Mouse (Mus musculus): ENCODE data around the gene Mta1.

Gene Mta1

GRCm38 (mm10) chr12:113098530-113099151 lies 563 bp downstream of the Mta1 start:
- peak; percentile 13 to 58 for DNase-seq

GRCm38 (mm10) chr12:113099470-113100237 lies 1.6 kb downstream of the Mta1 start:
- no peak for DNase-seq

GRCm38 (mm10) chr12:113100448-113101076 lies 2.5 kb downstream of the Mta1 start:
- DNase-seq = peak in 1 of 2 experiments; percentile 41

- DNase-seq = no peak
Observed at GRCm38 (mm10) chr12:113101251-113101960, 3.3 kb downstream of the Mta1 start.

GRCm38 (mm10) chr12:113102461-113102860 lies 4.4 kb downstream of the Mta1 start:
- peak; percentile 71 to 73 for DNase-seq

GRCm38 (mm10) chr12:113103846-113104451 lies 5.9 kb downstream of the Mta1 start:
- DNase-seq = peak in 1 of 2 experiments; percentile 39

- DNase-seq = no peak
Observed at GRCm38 (mm10) chr12:113106386-113106785, 8.3 kb downstream of the Mta1 start.

GRCm38 (mm10) chr12:113107431-113108124 lies 9.5 kb downstream of the Mta1 start:
- no peak for DNase-seq

GRCm38 (mm10) chr12:113108528-113109283 lies 10.6 kb downstream of the Mta1 start:
- no peak for DNase-seq

- DNase-seq = no peak
Observed at GRCm38 (mm10) chr12:113109801-113110200, 11.7 kb downstream of the Mta1 start.

- DNase-seq = no peak
Observed at GRCm38 (mm10) chr12:113114141-113114540, 16.1 kb downstream of the Mta1 start.

- DNase-seq = no peak
Observed at GRCm38 (mm10) chr12:113114856-113115538, 16.9 kb downstream of the Mta1 start.

- peak; percentile 76 to 90 for DNase-seq
Observed at GRCm38 (mm10) chr12:113119516-113120410, 21.7 kb downstream of the Mta1 start.

GRCm38 (mm10) chr12:113124726-113125125 lies 26.6 kb downstream of the Mta1 start:
- DNase-seq = no peak

GRCm38 (mm10) chr12:113130732-113131131 lies 32.7 kb downstream of the Mta1 start:
- DNase-seq = no peak

- DNase-seq = no peak
Observed at GRCm38 (mm10) chr12:113131601-113132000, 33.5 kb downstream of the Mta1 start.

GRCm38 (mm10) chr12:113132567-113132966 lies 34.5 kb downstream of the Mta1 start:
- DNase-seq = peak; percentile 48 to 77

GRCm38 (mm10) chr12:113133260-113133659 lies 35.2 kb downstream of the Mta1 start:
- no peak for DNase-seq

- no peak for DNase-seq
Observed at GRCm38 (mm10) chr12:113133861-113134403, 35.9 kb downstream of the Mta1 start.
